Mouse (Mus musculus) small intestine, adult 2 months (tissue): ENCODE data around the gene Bhlhe40.

Source experiments
- CTCF ChIP-seq: fragments of 200-500 bp; IDR thresholded peaks from 2 replicates; pipeline ENCODE4 v1.5.1; 2012; ENCODE audit warnings: low read depth, mild to moderate bottlenecking, control low read depth, inconsistent platforms, low read length, moderate library complexity, mixed read lengths; ENCODE audit not compliant: insufficient replicate concordance, insufficient read length; ENCODE audit errors: extremely low read depth
- POLR2A ChIP-seq: fragments of 200-500 bp; IDR thresholded peaks from 2 replicates; pipeline ENCODE4 v1.6.1; 2012; ENCODE audit warnings: low read depth, mild to moderate bottlenecking, control low read depth, inconsistent platforms, low read length, moderate library complexity

- TF ChIP-seq CTCF (no peak), POLR2A (no peak)
Measured at GRCm38 (mm10) chr6:108706994-108707645, 46.7 kb downstream of the Bhlhe40 start.
